Mouse (Mus musculus): ENCODE measurements around the gene Crybg2. TPM values are rescaled to one million over a fixed set of nuclear protein-coding genes. Genes with fewer than 3 reads are reported as not detected.

Crybg2 gene
- polyA plus RNA-seq, 1 experiment = 92.5 TPM

GRCm38 (mm10) chr4:134107730-134108129 lies 47.1 kb downstream of the Crybg2 start:
- Histone ChIP-seq H3K4me1 (ENCODE audit: control insufficient read depth, insufficient read depth, insufficient read length, low read length) (peaks cover 1% of the 10 kb centered on the region), H3K27ac (ENCODE audit: insufficient read depth, low read depth, low read length) (no peak overlapping the region), H3K27me3 (ENCODE audit: control insufficient read depth, insufficient read depth, low read length) (no peaks in the 10 kb centered on the region), H3K4me3 (ENCODE audit: low read depth, low read length) (no peak overlapping the region), H3K36me3 (ENCODE audit: control insufficient read depth, insufficient read depth, low read length) (no peaks in the 10 kb centered on the region)
- 79% methylated on average over 7 of the region's 7 CpGs for WGBS
- TF ChIP-seq POLR2A (IDR thresholded peaks at IDR 0.05; ENCODE audit: low read depth, low read length) (no peak), CTCF (IDR thresholded peaks at IDR 0.05; ENCODE audit: extremely low read depth, insufficient read length, insufficient replicate concordance, low read depth, low read length) (no peak)

GRCm38 (mm10) chr4:134108196-134108595 lies 47.6 kb downstream of the Crybg2 start:
- Histone ChIP-seq H3K27ac (ENCODE audit: insufficient read depth, low read depth, low read length) (no peak overlapping the region), H3K27me3 (ENCODE audit: control insufficient read depth, insufficient read depth, low read length) (no peaks in the 10 kb centered on the region), H3K4me1 (ENCODE audit: control insufficient read depth, insufficient read depth, insufficient read length, low read length) (no peaks in the 10 kb centered on the region; the same call in 1 of the 2 replicates), H3K36me3 (ENCODE audit: control insufficient read depth, insufficient read depth, low read length) (no peaks in the 10 kb centered on the region), H3K4me3 (ENCODE audit: low read depth, low read length) (no peak overlapping the region)
- WGBS = 76% methylated on average over 5 of the region's 5 CpGs
- TF ChIP-seq POLR2A (IDR thresholded peaks at IDR 0.05; ENCODE audit: low read depth, low read length) (no peak), CTCF (IDR thresholded peaks at IDR 0.05; ENCODE audit: extremely low read depth, insufficient read length, insufficient replicate concordance, low read depth, low read length) (no peak)

- no peak overlapping the region for H3K27ac ChIP-seq (ENCODE audit: insufficient read depth, low read depth, low read length)
- no peak for TF ChIP-seq CTCF (IDR thresholded peaks at IDR 0.05; ENCODE audit: extremely low read depth, insufficient read length, insufficient replicate concordance, low read depth, low read length)
- no peak for TF ChIP-seq POLR2A (IDR thresholded peaks at IDR 0.05; ENCODE audit: low read depth, low read length)
- peaks cover 5% of the 10 kb centered on the region for H3K4me1 ChIP-seq (ENCODE audit: control insufficient read depth, insufficient read depth, insufficient read length, low read length)
- no peaks in the 10 kb centered on the region for H3K36me3 ChIP-seq (ENCODE audit: control insufficient read depth, insufficient read depth, low read length)
- 57% methylated on average over 3 of the region's 3 CpGs for WGBS
- no peak overlapping the region for H3K4me3 ChIP-seq (ENCODE audit: low read depth, low read length)
- H3K27me3 ChIP-seq (ENCODE audit: control insufficient read depth, insufficient read depth, low read length) = no peaks in the 10 kb centered on the region
Observed at GRCm38 (mm10) chr4:134110653-134111052, 50.0 kb downstream of the Crybg2 start.

- no peak overlapping the region for H3K4me3 ChIP-seq (ENCODE audit: low read depth, low read length)
- H3K27ac ChIP-seq (ENCODE audit: insufficient read depth, low read depth, low read length) = no peak overlapping the region
- 69% methylated on average over 6 of the region's 6 CpGs for WGBS
- no peaks in the 10 kb centered on the region for H3K27me3 ChIP-seq (ENCODE audit: control insufficient read depth, insufficient read depth, low read length)
- no peaks in the 10 kb centered on the region for H3K36me3 ChIP-seq (ENCODE audit: control insufficient read depth, insufficient read depth, low read length)
- TF ChIP-seq POLR2A (IDR thresholded peaks at IDR 0.05; ENCODE audit: low read depth, low read length) (no peak), CTCF (IDR thresholded peaks at IDR 0.05; ENCODE audit: extremely low read depth, insufficient read length, insufficient replicate concordance, low read depth, low read length) (no peak)
- H3K4me1 ChIP-seq (ENCODE audit: control insufficient read depth, insufficient read depth, insufficient read length, low read length) = peaks cover 11% of the 10 kb centered on the region
Observed at GRCm38 (mm10) chr4:134112403-134112802, 51.8 kb downstream of the Crybg2 start.

- H3K36me3 ChIP-seq (ENCODE audit: control insufficient read depth, insufficient read depth, low read length) = no peaks in the 10 kb centered on the region
- no peak overlapping the region for H3K4me3 ChIP-seq (ENCODE audit: low read depth, low read length)
- H3K27ac ChIP-seq (ENCODE audit: insufficient read depth, low read depth, low read length) = no peak overlapping the region
- WGBS = 85% methylated on average over 10 of the region's 10 CpGs
- peaks cover 18% of the 10 kb centered on the region for H3K4me1 ChIP-seq (ENCODE audit: control insufficient read depth, insufficient read depth, insufficient read length, low read length)
- no peak for TF ChIP-seq CTCF (IDR thresholded peaks at IDR 0.05; ENCODE audit: extremely low read depth, insufficient read length, insufficient replicate concordance, low read depth, low read length)
- TF ChIP-seq POLR2A (IDR thresholded peaks at IDR 0.05; ENCODE audit: low read depth, low read length) = no peak
- H3K27me3 ChIP-seq (ENCODE audit: control insufficient read depth, insufficient read depth, low read length) = no peaks in the 10 kb centered on the region
Observed at GRCm38 (mm10) chr4:134113356-134113994, 52.9 kb downstream of the Crybg2 start.

GRCm38 (mm10) chr4:134114038-134114437 lies 53.4 kb downstream of the Crybg2 start:
- no peak for TF ChIP-seq CTCF (IDR thresholded peaks at IDR 0.05; ENCODE audit: extremely low read depth, insufficient read length, insufficient replicate concordance, low read depth, low read length)
- no peak for TF ChIP-seq POLR2A (IDR thresholded peaks at IDR 0.05; ENCODE audit: low read depth, low read length)
- 97% methylated on average over 4 of the region's 4 CpGs for WGBS
- Histone ChIP-seq H3K27ac (ENCODE audit: insufficient read depth, low read depth, low read length) (no peak overlapping the region), H3K4me3 (ENCODE audit: low read depth, low read length) (no peak overlapping the region), H3K27me3 (ENCODE audit: control insufficient read depth, insufficient read depth, low read length) (no peaks in the 10 kb centered on the region), H3K4me1 (ENCODE audit: control insufficient read depth, insufficient read depth, insufficient read length, low read length) (peaks cover 18% of the 10 kb centered on the region), H3K36me3 (ENCODE audit: control insufficient read depth, insufficient read depth, low read length) (no peaks in the 10 kb centered on the region)

- 40% methylated on average over 16 of the region's 16 CpGs for whole genome bisulfite sequencing
- Histone ChIP-seq H3K4me1 (ENCODE audit: control insufficient read depth, insufficient read depth, insufficient read length, low read length) (peaks cover 30% of the 10 kb centered on the region), H3K27me3 (ENCODE audit: control insufficient read depth, insufficient read depth, low read length) (no peaks in the 10 kb centered on the region), H3K4me3 (ENCODE audit: low read depth, low read length) (no peak overlapping the region), H3K36me3 (ENCODE audit: control insufficient read depth, insufficient read depth, low read length) (no peaks in the 10 kb centered on the region), H3K27ac (ENCODE audit: insufficient read depth, low read depth, low read length) (no peak overlapping the region)
- TF ChIP-seq CTCF (IDR thresholded peaks at IDR 0.05; ENCODE audit: extremely low read depth, insufficient read length, insufficient replicate concordance, low read depth, low read length) (no peak), POLR2A (IDR thresholded peaks at IDR 0.05; ENCODE audit: low read depth, low read length) (no peak)
Observed at GRCm38 (mm10) chr4:134115215-134116144, 54.9 kb downstream of the Crybg2 start.
